Mouse (Mus musculus) spleen, adult 2 months (tissue): ENCODE measurements around the gene Zbtb12. TPM values are rescaled to one million over a fixed set of nuclear protein-coding genes. Genes with fewer than 3 reads are reported as not detected.
A peak's percentile ranks its signal among the peaks of the same experiment; 100 is the strongest.

Experiments
- DNase-seq, 2 experiments: peaks; one replicate each; pipeline versions ENCODE4 v3.0.0 to v3.0.0-alpha.2; 2012 to 2021; ENCODE audit warnings: low spot score in 2 of 2, low read depth in 1 of 2
- H3K27ac ChIP-seq: fragments of 200-500 bp; 2 replicates; pipeline ENCODE4 v1.5.1; 2012; ENCODE audit warnings: low read length, inconsistent platforms; ENCODE audit not compliant: insufficient read depth
- H3K27me3 ChIP-seq: fragments of 200-500 bp; 2 replicates; pipeline ENCODE4 v1.6.1; 2012; ENCODE audit warnings: mild to moderate bottlenecking, moderate library complexity, low read length, inconsistent platforms; ENCODE audit not compliant: control insufficient read depth, insufficient read depth
- H3K36me3 ChIP-seq: fragments of 200-500 bp; 2 replicates; pipeline ENCODE4 v1.6.1; 2012; ENCODE audit warnings: mild to moderate bottlenecking, low read length, inconsistent platforms; ENCODE audit not compliant: control insufficient read depth, insufficient read depth
- H3K4me1 ChIP-seq: fragments of 200-500 bp; 2 replicates; pipeline ENCODE4 v1.6.1; 2011; ENCODE audit warnings: inconsistent platforms; ENCODE audit not compliant: control insufficient read depth, insufficient read depth, insufficient read length
- H3K4me3 ChIP-seq: fragments of 200-500 bp; 2 replicates; pipeline ENCODE4 v1.5.1; 2011; ENCODE audit warnings: mild to moderate bottlenecking, inconsistent platforms; ENCODE audit not compliant: insufficient read depth, insufficient read length; ENCODE audit errors: extremely low read depth
- CTCF ChIP-seq: fragments of 200-500 bp; IDR thresholded peaks from 2 replicates; pipeline ENCODE4 v1.5.1; 2011; ENCODE audit warnings: mild to moderate bottlenecking, inconsistent platforms; ENCODE audit not compliant: insufficient read depth, insufficient read length, insufficient replicate concordance; ENCODE audit errors: extremely low read depth
- POLR2A ChIP-seq: fragments of 200-500 bp; IDR thresholded peaks from 2 replicates; pipeline ENCODE4 v1.6.1; 2011; ENCODE audit warnings: low read depth, low read length, inconsistent platforms
- WGBS: fragments of 180-500 bp; shearing (Covaris S2); methylation state at CpG from one replicate; pipeline ENCODE4 v1.1.7; 2018; 5-methylcytosine and 5-hydroxymethylcytosine counted together
- polyA plus RNA-seq: library from polyadenylated mRNA; depleted of rRNA; stranded (reverse); fragments of >200 nt; gene quantifications from 2 replicates; pipeline ENCODE4 v1.2.3, GENCODE M21; 2012

Gene Zbtb12
- polyA plus RNA-seq, 1 experiment: 12.0 TPM

- TF ChIP-seq CTCF: no peak
- TF ChIP-seq POLR2A: no peak
- 93% methylated on average over 6 of the region's 6 CpGs for WGBS
- Histone ChIP-seq H3K4me1 (peaks cover 2% of the 10 kb centered on the region; the same call in 1 of the 2 replicates), H3K4me3 (no peak overlapping the region), H3K36me3 (no peaks in the 10 kb centered on the region), H3K27me3 (no peaks in the 10 kb centered on the region), H3K27ac (no peak overlapping the region)
- DNase-seq: no peak
Measured at GRCm38 (mm10) chr17:34874321-34874720, 5.0 kb upstream of the Zbtb12 start.

DNA sequence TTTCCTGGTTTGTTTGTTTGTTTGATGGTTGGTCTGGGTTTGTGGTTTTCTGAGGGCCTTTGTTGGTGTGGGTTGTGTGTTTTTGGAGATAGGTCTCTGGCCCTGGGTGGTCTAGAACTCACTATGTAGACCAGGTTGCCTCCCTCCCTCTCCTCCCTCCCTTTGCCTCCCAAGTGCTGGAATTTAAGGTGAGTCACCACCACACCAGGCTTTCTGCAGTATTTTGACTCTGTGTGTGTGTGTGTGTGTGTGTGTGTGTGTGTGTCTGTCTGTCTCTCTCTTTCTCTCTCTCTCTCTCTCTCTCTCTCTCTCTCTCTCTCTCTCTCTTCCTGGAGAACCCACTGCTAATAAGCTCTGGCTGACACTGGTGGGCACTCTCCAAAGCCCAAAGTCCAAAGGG lies 1.9 kb downstream of the Zbtb12 start:
- Histone ChIP-seq H3K36me3 (no peaks in the 10 kb centered on the region), H3K27ac (no peak overlapping the region), H3K4me1 (peaks cover 7% of the 10 kb centered on the region; the same call in 1 of the 2 replicates), H3K27me3 (no peaks in the 10 kb centered on the region), H3K4me3 (no peak overlapping the region; the same call in 1 of the 2 replicates)
- TF ChIP-seq CTCF (no peak), POLR2A (no peak)
- no peak for DNase-seq

DNA sequence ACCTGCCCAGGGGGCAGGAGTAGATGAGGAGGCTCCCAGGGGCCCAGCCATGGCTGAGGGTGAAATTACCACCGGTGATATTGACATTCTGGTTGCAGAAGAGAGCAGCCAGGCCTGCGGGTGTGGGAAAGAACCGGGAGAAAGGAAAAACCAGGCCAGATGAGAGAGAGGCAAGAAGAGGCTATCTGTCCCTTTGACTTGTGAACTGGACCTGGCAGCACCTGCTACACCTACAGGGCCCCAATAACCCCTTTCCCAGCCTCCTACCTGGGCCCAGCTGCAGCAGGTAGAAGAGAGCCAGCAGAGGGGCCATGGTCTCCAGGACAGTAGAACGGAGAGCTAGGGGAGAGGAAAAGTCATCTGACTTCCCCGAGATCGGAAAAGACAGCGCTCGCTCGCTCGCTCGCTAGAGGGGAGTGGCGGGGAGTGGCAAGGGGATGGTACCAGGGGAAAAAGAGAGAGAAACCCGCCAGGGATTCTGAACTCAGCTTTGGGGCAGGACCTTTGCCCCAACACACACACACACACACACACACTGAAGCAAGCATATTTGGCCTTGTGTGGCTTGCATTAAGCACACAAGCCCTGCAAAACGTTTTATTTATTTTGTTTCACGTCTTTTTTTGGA lies 2.5 kb downstream of the Zbtb12 start, which contains the start of gene Gm20547:
TSS of gene Gm20547 (minus strand) at position 360 of the 628 bp plus-strand sequence.
- DNase-seq: no peak
- no peak within 1 kb of the TSS for H3K27ac ChIP-seq
- WGBS: 82% methylated on average over 15 of the region's 15 CpGs

GRCm38 (mm10) chr17:34883332-34883731 lies 4.0 kb downstream of the Zbtb12 start:
- no peak for DNase-seq
- no peaks in the 10 kb centered on the region for H3K27me3 ChIP-seq
- 47% methylated on average over 3 of the region's 3 CpGs for WGBS
- TF ChIP-seq POLR2A: no peak
- TF ChIP-seq CTCF: no peak
- H3K27ac ChIP-seq: no peak overlapping the region
- H3K4me3 ChIP-seq: no peak overlapping the region
- peaks cover 12% of the 10 kb centered on the region; the same call in 1 of the 2 replicates for H3K4me1 ChIP-seq
- no peaks in the 10 kb centered on the region for H3K36me3 ChIP-seq

More for the DNA sequence above, 2.5 kb downstream of the Zbtb12 start, which contains the start of gene Gm20547:
- no peaks in the 10 kb centered on the region for H3K36me3 ChIP-seq
- no peaks in the 10 kb centered on the region for H3K27me3 ChIP-seq
- H3K4me3 ChIP-seq: no peak within 1 kb of the TSS; the same call in 1 of the 2 replicates
- TF ChIP-seq POLR2A: no peak
- TF ChIP-seq CTCF: no peak
- H3K4me1 ChIP-seq: peaks cover 7% of the 10 kb centered on the region; the same call in 1 of the 2 replicates

DNA sequence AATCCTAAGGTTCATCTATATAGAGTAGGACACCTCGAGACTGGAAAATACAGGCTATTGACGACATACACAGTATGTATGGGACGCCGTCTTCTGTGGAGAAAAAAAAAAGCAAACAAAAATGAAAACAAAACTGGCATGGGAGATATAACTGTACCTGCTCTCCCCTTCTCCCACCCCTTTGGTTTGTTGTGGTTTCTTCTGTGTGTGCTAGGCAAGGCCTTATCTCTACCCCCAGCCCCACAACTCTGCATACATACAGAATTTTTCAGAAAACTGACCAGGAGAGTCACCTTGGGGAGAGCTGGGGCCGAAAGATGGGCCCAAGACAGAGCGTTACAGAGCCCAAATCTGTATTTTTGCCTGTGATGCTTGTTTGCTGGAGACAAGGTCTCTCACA lies 5.4 kb downstream of the Zbtb12 start:
- H3K27me3 ChIP-seq: no peaks in the 10 kb centered on the region
- H3K4me3 ChIP-seq: no peak overlapping the region
- no peak overlapping the region for H3K27ac ChIP-seq
- no peaks in the 10 kb centered on the region for H3K36me3 ChIP-seq
- peaks cover 8% of the 10 kb centered on the region; the same call in 1 of the 2 replicates for H3K4me1 ChIP-seq
- no peak for DNase-seq
- WGBS: 82% methylated on average over 6 of the region's 6 CpGs
- TF ChIP-seq POLR2A: no peak
- TF ChIP-seq CTCF: no peak

DNA sequence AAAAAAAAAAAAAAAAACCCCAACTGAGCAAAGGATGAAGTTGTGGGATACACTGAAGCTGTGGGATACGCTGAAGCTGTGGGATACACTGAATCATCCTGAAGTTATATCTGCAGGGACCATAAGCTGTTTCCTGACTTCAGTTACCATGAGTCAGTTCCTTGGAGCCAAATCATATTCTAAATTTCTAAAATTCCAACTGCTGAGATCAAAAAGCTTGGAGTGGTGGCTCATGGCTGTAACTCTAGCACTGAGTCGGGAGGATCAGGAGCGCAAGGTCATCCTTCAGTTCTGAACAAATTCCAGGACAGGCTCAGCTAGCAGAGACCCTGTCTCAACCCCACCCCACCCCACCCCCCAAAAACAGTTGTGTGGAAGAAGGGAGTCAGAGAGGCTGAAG lies 6.3 kb downstream of the Zbtb12 start:
- WGBS: 93% methylated on average over 3 of the region's 3 CpGs
- no peak for DNase-seq
- H3K27ac ChIP-seq: no peak overlapping the region
- no peak overlapping the region for H3K4me3 ChIP-seq
- H3K36me3 ChIP-seq: no peaks in the 10 kb centered on the region
- H3K4me1 ChIP-seq: peaks cover 5% of the 10 kb centered on the region; the same call in 1 of the 2 replicates
- TF ChIP-seq POLR2A (no peak), CTCF (no peak)
- H3K27me3 ChIP-seq: no peaks in the 10 kb centered on the region

DNA sequence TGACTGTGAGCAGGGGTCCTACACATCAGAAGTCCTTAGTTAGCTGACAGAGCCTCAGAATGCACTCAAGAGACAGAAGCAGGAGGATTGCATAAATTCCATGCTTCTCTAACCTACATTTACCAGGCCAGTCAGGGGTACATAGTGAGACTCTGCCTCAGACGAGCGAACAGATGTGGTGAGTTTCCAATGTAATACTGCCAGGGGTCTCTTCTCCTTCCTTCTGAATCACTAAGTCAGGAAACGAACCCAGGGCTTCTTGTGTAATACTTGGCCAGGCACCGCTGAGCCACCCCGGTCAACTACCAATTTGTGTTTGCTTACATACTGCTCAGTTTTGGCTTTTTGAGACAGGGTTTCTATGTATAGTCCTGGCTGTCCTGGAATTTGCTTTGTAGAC lies 8.7 kb downstream of the Zbtb12 start:
- Histone ChIP-seq H3K4me1 (peaks cover 5% of the 10 kb centered on the region; the same call in 1 of the 2 replicates), H3K27ac (peak overlapping the region; percentile 52), H3K4me3 (no peak overlapping the region), H3K27me3 (no peaks in the 10 kb centered on the region), H3K36me3 (no peaks in the 10 kb centered on the region)
- WGBS: 69% methylated on average over 5 of the region's 5 CpGs
- no peak for DNase-seq
- no peak for TF ChIP-seq POLR2A
- no peak for TF ChIP-seq CTCF
